Comparison of ENCODE assay signal across 9 mouse cellular contexts in the genomic region with DNA sequence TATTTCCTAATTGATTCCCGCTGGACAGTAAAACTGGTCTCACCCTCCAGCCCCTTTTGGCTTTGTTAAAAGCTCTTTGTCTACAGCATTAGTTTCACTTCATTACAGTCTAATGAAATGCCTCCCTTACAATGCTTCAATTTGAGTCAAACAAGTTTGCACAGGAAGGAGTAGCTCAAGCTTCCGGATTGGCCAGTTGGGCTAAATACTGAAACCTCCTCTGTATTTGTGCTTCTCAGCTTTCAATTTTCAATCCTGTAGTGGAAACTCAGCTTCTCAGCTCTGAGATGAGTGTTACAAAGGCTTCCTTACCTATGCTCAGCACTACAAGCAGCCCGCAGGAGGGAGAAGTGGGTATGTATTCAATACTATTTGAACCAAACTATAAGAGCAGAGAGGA. TPM values are rescaled to one million over a fixed set of nuclear protein-coding genes. Genes with fewer than 3 reads are reported as not detected.
DNase-seq lines count a peak whose midpoint lies in the region; ATAC-seq lines count a peak whose summit lies in the region.
"Had no signal": no experiment of that assay in that cellular context is flagged by ENCODE, and none has a peak within 500 bp of the region (broad histone marks: within the 10 kb centered on the region; RNA-seq: fewer than 3 reads in every experiment).

No protein-coding gene starts in this region.

- no peaks in the 10 kb centered on the region for H3K36me3 ChIP-seq in forebrain, embryonic 13.5 days (ENCODE audit: poor library complexity, severe bottlenecking)
- H3K36me3 ChIP-seq in stomach, embryonic 16.5 days (ENCODE audit: control insufficient read depth, insufficient read depth, low read length): no peaks in the 10 kb centered on the region
- H3K36me3 ChIP-seq in heart, embryonic 12.5 days: no peaks in the 10 kb centered on the region

- H3K9ac ChIP-seq in forebrain, embryonic 13.5 days: no peak overlapping the region
- peak overlapping the region; percentile 35; the same call in 1 of the 2 replicates for H3K9ac ChIP-seq in stomach, embryonic 16.5 days (ENCODE audit: low read length)
- H3K9ac ChIP-seq in heart, embryonic 12.5 days: no peak overlapping the region

- no peak overlapping the region for H3K27ac ChIP-seq in forebrain, embryonic 13.5 days
- peak overlapping the region; percentile 91 for H3K27ac ChIP-seq in stomach, embryonic 16.5 days (ENCODE audit: low read length)
- no peak overlapping the region for H3K27ac ChIP-seq in heart, embryonic 12.5 days (ENCODE audit: poor library complexity, severe bottlenecking)

- H3K4me2 ChIP-seq in forebrain, embryonic 13.5 days: peak overlapping the region; percentile 6
- H3K4me2 ChIP-seq in stomach, embryonic 16.5 days (ENCODE audit: low read depth, low read length): peak overlapping the region; percentile 24; the same call in 1 of the 2 replicates
- H3K4me2 ChIP-seq in heart, embryonic 12.5 days: no peak overlapping the region

- no peak overlapping the region for H3K4me3 ChIP-seq in forebrain, embryonic 13.5 days
- H3K4me3 ChIP-seq in stomach, embryonic 16.5 days (replicated peaks; ENCODE audit: low read length): peak overlapping the region; percentile 6; the same call in 1 of the 2 replicates
- no peak overlapping the region for H3K4me3 ChIP-seq in heart, embryonic 12.5 days

- peaks cover 23% of the 10 kb centered on the region for H3K4me1 ChIP-seq in forebrain, embryonic 13.5 days
- peaks cover 3% of the 10 kb centered on the region; the same call in 1 of the 2 replicates for H3K4me1 ChIP-seq in stomach, embryonic 16.5 days (ENCODE audit: control insufficient read depth, insufficient read depth, low read length)
- H3K4me1 ChIP-seq in heart, embryonic 12.5 days (replicated peaks): peaks cover 8% of the 10 kb centered on the region; the same call in 1 of the 2 replicates

- 9% methylated on average over 3 of the region's 3 CpGs for WGBS in forebrain, embryonic 13.5 days
- 68% methylated on average over 3 of the region's 3 CpGs for WGBS in stomach, embryonic 16.5 days
- WGBS in heart, embryonic 12.5 days: 75% methylated on average over 3 of the region's 3 CpGs

- peak; percentile 28 to 44 for DNase-seq in spleen, postnatal 36 days (ENCODE audit: low spot score in 2 of 2)
- DNase-seq in spleen, adult 18-20 months: no peak
- DNase-seq in heart, adult 18-20 months: no peak
- no peak for DNase-seq in testis, postnatal 14 days (ENCODE audit: low spot score)

- peaks cover 27% of the 10 kb centered on the region for H3K27me3 ChIP-seq in forebrain, embryonic 13.5 days
- H3K27me3 ChIP-seq in stomach, embryonic 16.5 days (ENCODE audit: control insufficient read depth, insufficient read depth, low read length): no peaks in the 10 kb centered on the region
- no peaks in the 10 kb centered on the region for H3K27me3 ChIP-seq in heart, embryonic 12.5 days (replicated peaks)

- no peaks in the 10 kb centered on the region for H3K9me3 ChIP-seq in forebrain, embryonic 13.5 days (replicated peaks)
- H3K9me3 ChIP-seq in stomach, embryonic 16.5 days (replicated peaks; ENCODE audit: control insufficient read depth, low read length): no peaks in the 10 kb centered on the region
- H3K9me3 ChIP-seq in heart, embryonic 12.5 days (replicated peaks): no peaks in the 10 kb centered on the region

- ATAC-seq in forebrain, embryonic 13.5 days: peak; percentile 71
- peak; percentile 68 for ATAC-seq in megakaryocyte, adult 5-6 weeks (ENCODE audit: poor library complexity, severe bottlenecking)
- ATAC-seq in stomach, embryonic 16.5 days (ENCODE audit: insufficient read depth, low FRiP score): peak; percentile 8; the same call in 1 of the 2 replicates
- ATAC-seq in heart, embryonic 12.5 days (ENCODE audit: insufficient number of reproducible peaks, low FRiP score): no peak

RNA-seq across cellular contexts. Expression of gene Klrb1f, which starts 52.9 kb away (rescaled TPM):
- 0.21 TPM in 1 of 2 replicates, not detected in the other for polyA plus RNA-seq in forebrain, embryonic 13.5 days (2015; fragmentation: Nextera tagmentation; extraction: Ambion mirVana)
- 104 and 108 TPM in 2 replicates for total RNA-seq in megakaryocyte, adult 5-6 weeks (2015)
- total RNA-seq in megakaryocyte, adult 5-6 weeks (2017): 132 and 137 TPM in 2 replicates
- 0.27 and 0.48 TPM in 2 replicates for polyA plus RNA-seq in stomach, embryonic 16.5 days (2015; fragmentation: Nextera tagmentation; extraction: Ambion mirVana)
- polyA plus RNA-seq in heart, embryonic 12.5 days (2016; fragmentation: Nextera tagmentation; extraction: Ambion mirVana): not detected in 2 replicates
- not detected for total RNA-seq in heart, adult 18-20 months (2021)
- total RNA-seq: heart, postnatal 10 days had no signal

RNA-seq across cellular contexts. Expression of gene Clec2g, which starts 58.6 kb away (rescaled TPM):
- not detected in 2 replicates for polyA plus RNA-seq in forebrain, embryonic 13.5 days (2015; fragmentation: Nextera tagmentation; extraction: Ambion mirVana)
- 0.48 TPM in 1 of 2 replicates, not detected in the other for total RNA-seq in megakaryocyte, adult 5-6 weeks (2015)
- 1.5 TPM in 1 of 2 replicates, not detected in the other for total RNA-seq in megakaryocyte, adult 5-6 weeks (2017)
- polyA plus RNA-seq in stomach, embryonic 16.5 days (2015; fragmentation: Nextera tagmentation; extraction: Ambion mirVana): 0.92 and 2.0 TPM in 2 replicates
- polyA plus RNA-seq in heart, embryonic 12.5 days (2016; fragmentation: Nextera tagmentation; extraction: Ambion mirVana): not detected in 2 replicates
- total RNA-seq in heart, adult 18-20 months (2021): 1 to 10 TPM; 2.2 to 3.1 TPM

Comparison
In these comparisons a context has a peak if more than half of its experiments do, and no peak if none do; other contexts are left out.
1. DNase-seq: peak in spleen, postnatal 36 days (2 of 2); none in spleen, adult 18-20 months (0 of 2), heart, adult 18-20 months (0 of 2) and testis, postnatal 14 days (single experiment).